Mouse (Mus musculus) testis, adult 2 months (tissue): ENCODE measurements around the gene Ppib.

ENCODE experiments used
- CTCF ChIP-seq: fragments of 200-500 bp; IDR thresholded peaks from 2 replicates; pipeline ENCODE4 v1.5.1; 2012; ENCODE audit warnings: low read depth, mild to moderate bottlenecking, inconsistent platforms, low read length, moderate library complexity; ENCODE audit not compliant: control insufficient read depth, insufficient read depth, insufficient replicate concordance
- POLR2A ChIP-seq: fragments of 200-500 bp; IDR thresholded peaks from 2 replicates; pipeline ENCODE4 v1.6.1; 2012; ENCODE audit warnings: low read depth, mild to moderate bottlenecking, inconsistent platforms, low read length, moderate library complexity; ENCODE audit not compliant: control insufficient read depth

- TF ChIP-seq POLR2A (no peak), CTCF (no peak)
Measured at GRCm38 (mm10) chr9:66052731-66053130, 7.3 kb upstream of the Ppib start.
